Mouse (Mus musculus): ENCODE data around the gene Acp6.
A peak's percentile ranks its signal among the peaks of the same experiment; 100 is the strongest.
"Not testable (repeated sequence)": the region's sequence is repeated elsewhere in the genome, so short reads cannot be mapped to it uniquely, and the experiment has no call there.

Gene Acp6

GRCm38 (mm10) chr3:97158611-97159508, at the start of gene Acp6:
Gene Acp6, plus strand, starts transcription at chr3:97158777.
- DNase-seq = peak; percentile 75

GRCm38 (mm10) chr3:97117511-97117910, 41.1 kb upstream of the Acp6 start:
- no peak for DNase-seq

- no peak for DNase-seq
Observed at GRCm38 (mm10) chr3:97118313-97118712, 40.3 kb upstream of the Acp6 start.

- no peak for DNase-seq
Observed at GRCm38 (mm10) chr3:97124193-97124592, 34.4 kb upstream of the Acp6 start.

GRCm38 (mm10) chr3:97129410-97129809, 29.2 kb upstream of the Acp6 start:
- no peak for DNase-seq

GRCm38 (mm10) chr3:97137666-97138065, 20.9 kb upstream of the Acp6 start:
- DNase-seq = not testable (repeated sequence)

GRCm38 (mm10) chr3:97151092-97151491, 7.5 kb upstream of the Acp6 start:
- DNase-seq = no peak

- no peak for DNase-seq
Observed at GRCm38 (mm10) chr3:97156431-97156830, 2.1 kb upstream of the Acp6 start.

GRCm38 (mm10) chr3:97157308-97157707, 1.3 kb upstream of the Acp6 start:
- DNase-seq = no peak

- peak; percentile 77 for DNase-seq
Observed at GRCm38 (mm10) chr3:97157958-97158599, 498 bp upstream of the Acp6 start.

- no peak for DNase-seq
Observed at GRCm38 (mm10) chr3:97159509-97159850, 903 bp downstream of the Acp6 start.

GRCm38 (mm10) chr3:97159986-97160385, 1.4 kb downstream of the Acp6 start:
- no peak for DNase-seq

GRCm38 (mm10) chr3:97160908-97161307, 2.3 kb downstream of the Acp6 start:
- peak; percentile 19 for DNase-seq

GRCm38 (mm10) chr3:97161773-97162172, 3.2 kb downstream of the Acp6 start:
- no peak for DNase-seq

- DNase-seq = no peak
Observed at GRCm38 (mm10) chr3:97164477-97164876, 5.9 kb downstream of the Acp6 start.

- DNase-seq = no peak
Observed at GRCm38 (mm10) chr3:97167126-97167525, 8.5 kb downstream of the Acp6 start.

GRCm38 (mm10) chr3:97171531-97171930, 13.0 kb downstream of the Acp6 start:
- no peak for DNase-seq

- no peak for DNase-seq
Observed at GRCm38 (mm10) chr3:97172231-97172630, 13.7 kb downstream of the Acp6 start.

GRCm38 (mm10) chr3:97172632-97173031, 14.1 kb downstream of the Acp6 start:
- no peak for DNase-seq

- no peak for DNase-seq
Observed at GRCm38 (mm10) chr3:97178885-97179284, 20.3 kb downstream of the Acp6 start.

GRCm38 (mm10) chr3:97180527-97180926, 21.9 kb downstream of the Acp6 start:
- no peak for DNase-seq

- DNase-seq = no peak
Observed at GRCm38 (mm10) chr3:97183810-97184209, 25.2 kb downstream of the Acp6 start.

- DNase-seq = peak; percentile 72
Observed at GRCm38 (mm10) chr3:97185098-97185860, 26.7 kb downstream of the Acp6 start.

- DNase-seq = no peak
Observed at GRCm38 (mm10) chr3:97196571-97196970, 38.0 kb downstream of the Acp6 start.

Data from right cerebral cortex, postnatal 4 days (tissue).